Mouse (Mus musculus) lung, postnatal 10 days (tissue): ENCODE measurements around the gene Btn2a2.
A peak's percentile ranks its signal among the peaks of the same experiment; 100 is the strongest.

Experiments
- DNase-seq: peaks from one replicate; pipeline ENCODE4 v3.0.0; 2021

The Btn2a2 gene

DNA sequence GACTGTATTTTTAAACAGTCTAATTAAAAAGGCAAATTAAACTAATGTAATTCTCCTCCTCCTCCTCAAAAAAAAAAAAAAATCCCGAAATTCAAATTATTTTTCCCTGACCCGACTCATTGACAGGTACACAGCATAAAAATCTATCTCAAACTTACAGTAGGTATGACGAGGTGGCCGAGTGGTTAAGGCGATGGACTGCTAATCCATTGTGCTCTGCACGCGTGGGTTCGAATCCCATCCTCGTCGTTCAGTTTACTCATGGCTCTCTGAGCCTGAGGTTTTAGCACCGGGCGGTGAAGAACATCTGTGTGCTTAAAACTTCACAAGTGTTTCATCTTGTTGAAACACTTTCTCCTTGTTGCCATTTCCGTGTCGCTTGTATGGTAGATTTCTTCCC, 33.0 kb upstream of the Btn2a2 start:
- peak; percentile 84 for DNase-seq

DNA sequence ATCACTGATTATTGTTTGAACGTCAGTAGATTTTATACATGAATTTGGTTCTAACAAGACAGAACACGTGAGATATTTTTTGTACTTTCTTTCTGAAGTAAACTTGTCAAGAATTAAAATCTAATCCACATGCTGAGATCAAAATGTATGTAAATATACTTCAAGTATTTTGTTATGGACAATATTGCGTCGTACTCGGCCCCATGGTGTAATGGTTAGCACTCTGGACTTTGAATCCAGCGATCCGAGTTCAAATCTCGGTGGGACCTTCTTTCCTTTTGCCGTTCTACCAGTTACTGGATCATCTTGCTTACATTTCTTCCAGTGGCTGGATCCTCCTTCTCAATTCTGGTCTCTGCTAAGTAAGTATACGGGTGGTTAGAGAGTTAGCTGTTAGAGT, 30.8 kb upstream of the Btn2a2 start:
- peak; percentile 88 for DNase-seq

DNA sequence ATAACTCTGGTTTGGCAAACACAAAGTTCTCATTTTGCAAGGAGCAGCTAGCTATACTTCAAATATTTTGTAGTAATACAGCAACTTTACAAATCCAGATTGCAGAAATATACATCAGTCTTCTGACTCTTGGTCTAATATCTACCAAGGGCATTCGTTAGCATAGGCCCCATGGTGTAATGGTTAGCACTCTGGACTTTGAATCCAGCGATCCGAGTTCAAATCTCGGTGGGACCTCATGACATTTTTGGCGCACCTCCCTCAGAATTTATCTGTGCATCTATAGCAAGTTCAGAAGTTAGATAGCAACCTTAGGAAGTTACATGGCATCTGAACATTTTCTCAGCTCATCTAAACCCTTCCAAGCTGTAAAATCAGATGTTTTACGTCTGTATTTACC, 30.2 kb upstream of the Btn2a2 start:
- peak; percentile 85 for DNase-seq

DNA sequence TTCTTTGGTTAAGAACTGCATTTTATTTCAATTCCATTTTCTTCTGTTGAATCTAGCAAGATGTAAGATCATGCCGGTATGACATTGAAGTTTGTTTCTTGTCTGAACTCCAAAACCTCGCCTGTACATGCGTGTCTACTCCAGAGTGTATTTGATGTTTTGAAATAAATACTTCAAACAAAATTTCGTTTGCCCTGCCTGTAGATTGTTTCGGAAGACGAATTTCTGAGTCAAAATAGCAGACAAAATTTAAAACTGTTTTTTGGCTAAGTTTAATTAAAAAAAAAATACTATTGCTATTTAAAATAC, 29.6 kb upstream of the Btn2a2 start:
- no peak for DNase-seq

DNA sequence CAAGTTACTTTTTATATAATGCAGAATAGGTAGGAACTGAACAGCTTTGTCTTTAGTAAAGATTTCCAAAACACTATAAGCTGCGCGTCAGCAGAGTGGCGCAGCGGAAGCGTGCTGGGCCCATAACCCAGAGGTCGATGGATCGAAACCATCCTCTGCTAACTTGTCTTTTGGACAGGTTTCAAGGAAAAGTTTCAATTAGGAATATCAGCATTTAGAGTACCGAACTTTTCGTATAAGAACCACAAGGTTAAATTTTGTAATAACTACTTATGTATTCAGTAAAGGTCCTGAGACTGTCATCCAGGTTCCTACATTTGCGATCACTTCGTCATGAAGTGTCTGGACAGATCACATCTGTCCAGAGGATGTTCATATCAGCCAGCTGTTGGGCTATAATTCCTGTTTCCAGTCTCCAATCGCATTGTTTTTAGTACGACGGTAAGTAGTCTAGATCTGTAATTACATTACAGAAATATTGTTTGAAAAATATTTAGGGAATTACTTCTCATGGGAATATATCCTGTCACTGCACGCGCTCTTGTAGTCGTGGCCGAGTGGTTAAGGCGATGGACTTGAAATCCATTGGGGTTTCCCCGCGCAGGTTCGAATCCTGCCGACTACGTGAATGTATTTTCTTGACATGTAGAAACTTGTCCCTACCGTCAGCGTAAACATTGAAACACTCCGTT, 29.1 kb upstream of the Btn2a2 start:
- DNase-seq: peak; percentile 91

DNA sequence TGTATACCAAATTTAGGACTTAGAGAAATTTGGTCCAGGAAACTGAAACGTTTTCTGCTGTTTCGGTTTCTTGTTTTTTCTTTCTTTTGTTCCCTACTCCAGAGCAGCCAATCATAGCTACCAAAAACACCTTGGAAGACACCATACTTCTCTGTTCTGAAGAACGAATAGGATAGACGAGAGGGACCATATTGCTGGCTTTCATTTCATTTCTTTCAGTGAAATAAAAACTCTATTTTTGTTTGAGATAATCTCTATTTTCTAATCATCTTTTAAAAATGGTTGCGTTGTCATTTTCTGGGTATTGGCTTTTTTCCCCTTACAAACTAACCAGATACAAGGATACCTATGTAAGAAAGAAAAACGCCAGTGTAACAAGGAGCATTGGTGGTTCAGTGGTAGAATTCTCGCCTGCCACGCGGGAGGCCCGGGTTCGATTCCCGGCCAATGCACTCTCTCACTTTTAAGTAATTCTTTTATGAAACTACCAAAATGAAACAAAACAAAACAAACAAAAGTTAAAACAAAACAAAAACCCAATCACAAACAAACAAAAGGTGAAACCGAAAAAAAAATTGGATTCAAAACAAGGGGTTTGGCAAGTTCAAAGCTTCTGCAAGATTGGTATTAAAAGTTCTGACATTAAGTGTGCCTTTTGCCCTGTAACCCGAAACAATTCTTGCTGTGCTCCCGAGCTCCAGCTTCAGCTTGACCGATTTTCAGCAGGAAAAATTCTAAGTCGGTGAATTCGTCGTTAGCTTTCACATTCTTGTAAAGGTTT, 28.4 kb upstream of the Btn2a2 start:
- peak; percentile 78 for DNase-seq

DNA sequence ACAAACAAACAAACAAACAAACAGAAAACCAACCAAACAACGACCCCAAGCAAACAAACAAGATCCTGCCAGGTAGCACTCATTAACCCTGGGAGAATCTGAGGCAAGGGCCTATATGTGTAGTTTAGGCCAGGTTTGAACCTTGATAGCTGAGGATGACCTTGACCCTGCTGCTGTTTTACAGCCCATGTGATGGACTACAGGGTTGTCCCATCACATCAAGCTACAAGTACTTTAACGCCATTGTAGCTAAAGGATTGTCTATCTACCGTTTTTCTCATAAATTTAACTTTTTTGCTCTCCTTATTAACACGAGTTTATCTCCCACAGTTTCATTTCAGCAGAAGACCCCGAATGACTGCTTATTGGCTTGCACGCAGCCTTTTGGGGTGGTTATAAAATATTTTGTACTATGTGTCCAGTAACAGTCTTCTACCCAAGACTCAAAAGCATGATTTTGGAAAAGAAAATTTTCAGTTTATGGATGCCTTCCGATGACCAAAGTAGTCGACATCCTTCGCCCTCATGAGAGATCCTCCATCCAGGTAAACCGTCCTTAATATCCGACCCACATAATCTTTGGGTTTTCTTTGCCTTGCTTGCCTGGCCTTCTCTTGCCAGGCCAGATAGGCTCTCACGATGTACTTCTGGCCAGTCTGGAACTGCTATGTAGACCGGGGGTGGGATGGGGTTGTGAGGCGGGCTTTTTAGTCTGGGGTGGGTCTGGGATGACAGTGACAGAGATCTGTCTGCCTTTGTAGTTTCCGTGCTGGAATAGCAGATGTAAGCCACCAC, 27.4 kb upstream of the Btn2a2 start:
- DNase-seq: no peak

DNA sequence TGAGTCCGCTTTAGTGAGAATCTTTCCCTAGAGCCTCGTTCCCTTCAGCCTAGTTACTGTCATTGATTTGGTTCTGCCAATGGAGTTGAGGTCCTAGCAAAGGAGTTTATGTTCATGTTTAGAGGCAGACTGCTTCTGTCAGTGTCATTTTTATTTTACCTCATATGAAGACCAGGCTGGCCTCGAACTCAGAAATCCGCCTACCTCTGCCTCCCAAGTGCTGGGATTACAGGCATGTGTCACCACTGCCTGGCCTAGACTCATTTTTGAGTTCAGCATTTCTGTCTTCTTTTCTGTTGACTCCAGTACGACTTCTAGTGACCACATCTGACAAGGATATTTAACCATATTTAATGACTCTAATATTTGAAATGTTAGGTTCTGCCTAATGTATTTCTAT, 26.6 kb upstream of the Btn2a2 start:
- DNase-seq: no peak

DNA sequence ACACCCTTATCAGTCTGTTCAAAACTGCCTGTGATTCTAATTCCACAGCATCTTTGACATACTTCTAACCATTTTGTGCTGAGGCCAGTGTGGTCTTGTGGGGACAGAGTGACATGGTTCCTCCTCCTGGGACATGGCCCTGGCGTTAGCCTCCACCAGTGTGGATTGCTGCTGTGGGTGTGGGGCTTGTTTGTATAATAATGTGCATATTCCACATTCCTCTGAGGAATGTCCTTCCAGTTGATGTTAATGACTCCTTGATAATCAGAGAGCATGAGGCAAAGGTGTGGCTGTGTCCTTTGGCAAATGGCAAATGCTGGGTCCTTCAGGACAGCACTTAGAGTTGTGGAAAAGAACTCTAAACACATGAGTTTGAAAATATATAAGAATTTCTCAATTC, 24.9 kb upstream of the Btn2a2 start:
- DNase-seq: no peak

DNA sequence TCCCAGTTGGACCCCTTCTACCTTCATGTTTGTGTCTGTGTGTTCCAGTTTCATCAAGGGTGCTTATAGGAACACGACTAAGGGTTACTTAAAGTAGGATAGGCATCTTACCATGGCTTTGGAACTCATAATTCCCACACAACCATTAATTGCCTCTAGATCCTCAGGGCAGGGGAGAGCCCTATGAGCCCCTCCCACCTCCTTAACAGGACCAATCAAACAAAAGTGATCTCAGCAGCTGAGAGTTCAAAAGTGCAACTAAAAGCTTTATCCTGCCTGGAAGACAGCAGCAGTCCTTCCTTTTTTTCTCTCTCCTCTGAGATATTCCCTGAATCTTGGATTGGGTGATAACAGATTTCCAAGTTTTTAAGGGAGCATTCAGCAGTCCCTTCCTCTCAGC, 21.5 kb upstream of the Btn2a2 start:
- no peak for DNase-seq

DNA sequence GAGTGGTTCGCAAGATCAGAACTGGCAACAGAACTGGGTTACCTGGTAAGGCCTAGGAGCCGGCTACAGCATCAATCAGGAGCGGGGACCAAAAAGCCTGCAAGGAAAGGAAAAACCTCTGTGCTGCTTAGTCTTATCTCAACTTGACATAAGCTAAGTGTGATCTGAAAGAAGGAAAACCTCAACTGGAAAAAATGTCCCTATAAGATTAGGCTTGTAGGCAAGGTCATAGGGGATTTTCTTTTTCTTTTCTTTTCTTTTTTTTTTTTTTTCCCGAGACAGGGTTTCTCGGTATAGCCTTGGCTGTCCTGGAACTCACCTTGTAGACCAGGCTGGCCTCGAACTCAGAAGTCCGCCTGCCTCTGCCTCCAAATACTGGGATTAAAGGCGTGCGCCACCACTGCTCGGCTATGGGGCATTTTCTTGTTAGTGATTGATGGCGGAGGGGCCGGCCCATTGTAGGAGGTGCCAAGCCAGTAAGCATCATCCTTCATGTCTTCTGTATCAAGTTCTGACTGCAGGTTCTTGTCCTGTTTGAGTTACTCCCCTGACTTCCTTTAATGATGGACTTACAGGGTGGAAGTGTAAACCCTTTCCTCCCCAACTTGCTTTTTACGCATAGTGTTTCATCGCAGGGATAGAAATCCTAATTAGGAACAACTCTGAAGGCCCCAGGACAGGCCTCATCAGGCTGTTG, 18.3 kb upstream of the Btn2a2 start:
- DNase-seq: no peak

DNA sequence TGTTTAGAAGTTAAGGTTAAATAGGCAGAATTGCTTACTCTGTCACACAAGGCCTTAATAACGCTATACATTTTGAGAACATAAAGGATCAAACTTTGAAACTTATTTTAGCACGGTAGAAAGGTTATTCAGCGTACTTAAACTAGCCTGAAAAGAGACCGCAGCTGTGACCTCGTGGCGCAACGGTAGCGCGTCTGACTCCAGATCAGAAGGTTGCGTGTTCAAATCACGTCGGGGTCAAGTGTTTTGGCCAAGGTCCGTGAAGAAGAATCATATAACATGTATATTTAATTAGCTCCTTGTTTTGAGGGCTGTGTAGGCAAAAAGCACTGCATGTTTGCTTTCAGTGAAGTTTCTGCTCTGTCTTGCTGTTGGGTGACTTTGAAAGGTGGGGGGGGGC, 17.7 kb upstream of the Btn2a2 start:
- DNase-seq: peak; percentile 30

DNA sequence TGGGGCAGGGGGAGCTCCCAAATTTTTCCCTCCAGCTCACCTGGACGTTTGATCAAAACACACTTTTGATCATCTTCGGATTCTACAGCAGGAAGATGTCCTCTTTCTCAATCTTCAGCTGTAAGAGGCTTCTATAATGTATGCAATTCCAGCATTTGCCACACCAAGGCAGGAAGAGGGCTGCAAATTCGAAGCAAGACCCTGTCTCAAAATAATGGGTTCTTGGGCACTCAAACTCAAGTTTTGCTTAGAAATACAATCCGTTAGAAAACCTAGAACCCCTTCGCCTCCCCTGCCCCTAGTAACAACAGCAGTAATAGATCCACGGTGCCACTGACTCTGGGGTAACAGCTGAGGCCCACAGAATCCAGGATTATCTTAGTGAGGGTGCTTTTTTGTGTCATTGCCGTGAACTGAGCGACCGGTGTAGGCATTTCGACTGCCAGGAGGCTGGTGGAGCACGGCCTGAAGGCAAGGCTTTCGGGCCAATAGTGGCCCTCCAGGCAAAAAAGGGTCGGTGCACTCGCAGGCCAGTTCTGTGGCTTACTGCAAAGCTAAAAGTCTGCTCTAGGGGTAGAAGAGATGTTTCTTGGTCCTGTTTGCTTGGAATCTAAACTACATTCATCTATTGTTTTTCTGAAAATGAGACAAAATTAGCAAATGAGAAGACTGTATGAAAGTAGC, 17.1 kb upstream of the Btn2a2 start:
- no peak for DNase-seq

DNA sequence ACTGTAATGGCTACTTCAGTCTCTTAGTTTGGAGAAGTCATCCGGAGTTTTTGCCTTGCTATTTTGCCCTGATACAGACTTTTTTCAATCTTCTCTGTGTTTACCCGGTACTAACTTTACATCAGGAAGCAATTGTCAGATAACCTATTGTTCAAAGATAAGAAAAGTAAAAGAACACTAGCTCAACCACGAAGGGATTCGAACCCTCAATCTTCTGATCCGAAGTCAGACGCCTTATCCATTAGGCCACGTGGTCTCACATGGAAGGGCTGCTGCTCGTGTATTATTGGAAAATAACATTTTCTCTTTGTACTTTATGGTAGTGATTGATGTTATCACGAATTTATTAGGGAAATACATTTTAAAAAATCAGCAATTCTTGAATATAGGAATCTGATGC, 15.1 kb upstream of the Btn2a2 start:
- peak; percentile 49 for DNase-seq

DNA sequence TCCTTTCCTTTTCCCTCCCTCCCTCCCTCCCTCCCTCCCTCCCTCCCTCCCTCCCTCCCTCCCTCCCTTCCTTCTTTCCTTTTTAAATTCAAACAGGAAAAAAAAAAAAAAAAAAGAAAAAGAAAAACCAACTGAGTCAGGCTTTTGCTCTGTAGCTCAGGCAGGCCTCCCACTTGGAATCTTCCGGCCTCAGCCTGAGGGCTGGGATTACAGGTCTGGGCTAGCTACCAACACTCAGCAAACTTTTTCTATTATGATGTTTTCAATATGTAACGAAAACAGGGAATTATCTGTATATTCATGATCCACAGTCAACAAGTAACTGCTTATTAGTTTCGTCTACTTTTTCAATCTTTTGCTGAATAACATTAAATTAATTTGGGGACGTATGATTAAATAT, 14.3 kb upstream of the Btn2a2 start:
- no peak for DNase-seq

DNA sequence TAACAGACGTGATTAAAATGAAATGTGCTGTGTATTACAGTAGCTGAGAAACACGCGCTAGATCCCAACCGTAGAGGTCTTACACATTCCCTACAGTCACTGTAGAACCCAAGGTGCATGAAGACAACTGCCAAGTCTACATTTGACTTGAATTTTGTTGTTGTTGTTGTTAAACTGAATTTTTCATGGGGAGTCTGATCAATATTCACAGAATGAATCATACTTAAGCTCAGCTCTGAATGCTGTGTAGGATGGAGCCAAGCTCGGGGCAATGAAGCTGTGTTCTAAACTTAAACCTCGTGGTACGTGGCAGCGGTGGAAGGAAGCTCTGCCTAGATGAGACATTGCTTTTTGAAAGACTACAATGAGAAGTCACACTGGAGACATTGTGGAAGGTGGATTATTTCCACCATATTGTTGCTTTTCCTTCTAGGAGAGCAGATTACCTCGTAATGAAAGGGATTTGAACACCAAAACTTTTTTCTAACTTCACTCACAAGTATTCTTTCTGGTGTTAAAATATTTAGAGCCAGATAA, 13.4 kb upstream of the Btn2a2 start:
- DNase-seq: no peak

DNA sequence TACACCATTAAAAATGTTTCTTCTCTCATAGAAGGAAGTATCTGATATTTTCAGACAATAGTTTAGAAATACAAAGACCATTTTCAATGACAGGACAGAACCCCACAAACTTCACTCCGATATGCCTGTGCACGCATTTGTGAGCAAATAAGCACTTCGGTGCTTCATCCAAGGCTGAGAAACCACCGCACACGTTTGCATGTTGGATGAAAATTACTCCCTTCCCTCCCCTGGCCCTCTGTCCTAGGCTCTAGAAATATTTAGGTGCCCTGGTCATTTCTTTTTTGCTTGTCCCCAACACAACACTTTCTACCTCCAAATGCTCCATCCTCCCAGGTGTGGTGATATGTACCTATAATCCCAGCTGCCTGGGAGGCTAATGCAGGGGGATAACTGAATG, 12.9 kb upstream of the Btn2a2 start:
- DNase-seq: no peak

DNA sequence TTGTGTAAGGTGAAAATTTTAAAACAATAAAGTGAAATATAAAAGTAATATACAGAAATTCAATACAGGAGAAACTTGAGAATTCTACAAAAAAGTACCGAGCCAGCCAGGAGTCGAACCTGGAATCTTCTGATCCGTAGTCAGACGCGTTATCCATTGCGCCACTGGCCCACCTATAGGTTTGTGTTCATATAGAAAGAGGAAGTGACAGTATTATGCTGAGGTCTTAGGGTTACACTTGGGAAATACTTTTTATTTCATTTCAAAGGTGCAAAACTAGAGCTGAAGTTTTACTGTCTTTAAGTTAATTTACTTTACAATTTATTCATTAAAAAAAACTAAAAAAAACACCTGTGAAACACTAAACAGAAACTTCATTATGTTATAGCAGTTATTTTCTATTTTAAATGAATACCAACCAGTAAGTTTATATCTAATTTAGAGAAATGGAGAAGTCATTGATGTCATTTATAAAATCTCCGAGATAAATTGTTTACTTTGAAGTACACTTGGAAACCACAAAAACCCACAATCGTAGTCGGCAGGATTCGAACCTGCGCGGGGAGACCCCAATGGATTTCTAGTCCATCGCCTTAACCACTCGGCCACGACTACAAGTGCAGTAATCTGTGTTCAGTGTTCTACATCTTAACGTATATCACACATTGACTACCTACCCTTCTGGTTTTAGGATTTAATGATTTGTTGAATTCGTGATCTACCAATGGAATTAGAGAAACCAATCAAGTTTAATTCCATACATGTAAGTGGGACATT, 12.0 kb upstream of the Btn2a2 start:
- peak; percentile 41 for DNase-seq

DNA sequence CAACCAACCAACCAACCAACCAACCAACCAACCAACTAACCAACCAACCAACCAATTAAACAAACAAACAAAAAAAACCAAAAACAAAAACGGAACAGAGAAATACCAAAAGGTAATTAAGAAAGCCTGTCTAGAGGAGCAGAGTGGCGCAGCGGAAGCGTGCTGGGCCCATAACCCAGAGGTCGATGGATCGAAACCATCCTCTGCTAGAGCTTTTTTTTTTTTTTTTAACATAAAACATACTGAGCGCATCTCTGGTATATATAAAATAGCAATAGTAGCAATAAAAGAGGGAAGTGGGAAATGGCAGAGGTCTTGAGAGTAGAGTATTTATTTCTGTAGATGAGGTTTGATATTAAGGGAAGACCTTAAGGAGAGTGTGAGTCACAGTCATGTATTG, 11.3 kb upstream of the Btn2a2 start:
- no peak for DNase-seq

DNA sequence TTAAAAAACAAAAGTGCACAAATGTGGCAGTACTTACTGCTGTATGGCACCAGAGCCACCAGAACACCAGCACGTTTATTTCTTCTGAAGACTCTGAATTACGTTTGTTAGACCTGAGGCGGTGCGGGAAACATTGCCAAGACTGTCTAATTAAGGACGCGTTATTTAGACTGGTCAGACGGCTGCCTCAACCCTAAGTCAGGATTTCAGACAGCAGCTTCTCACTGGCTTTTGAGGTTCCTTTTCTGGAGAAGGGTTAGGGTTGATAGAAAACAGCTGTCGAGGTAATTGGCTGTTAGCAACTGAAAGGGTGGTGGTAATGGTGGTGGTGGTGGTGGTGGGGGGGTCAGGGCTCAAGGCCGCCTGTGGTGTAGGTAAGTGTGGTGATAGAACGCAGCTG, 10.0 kb upstream of the Btn2a2 start:
- peak; percentile 26 for DNase-seq

DNA sequence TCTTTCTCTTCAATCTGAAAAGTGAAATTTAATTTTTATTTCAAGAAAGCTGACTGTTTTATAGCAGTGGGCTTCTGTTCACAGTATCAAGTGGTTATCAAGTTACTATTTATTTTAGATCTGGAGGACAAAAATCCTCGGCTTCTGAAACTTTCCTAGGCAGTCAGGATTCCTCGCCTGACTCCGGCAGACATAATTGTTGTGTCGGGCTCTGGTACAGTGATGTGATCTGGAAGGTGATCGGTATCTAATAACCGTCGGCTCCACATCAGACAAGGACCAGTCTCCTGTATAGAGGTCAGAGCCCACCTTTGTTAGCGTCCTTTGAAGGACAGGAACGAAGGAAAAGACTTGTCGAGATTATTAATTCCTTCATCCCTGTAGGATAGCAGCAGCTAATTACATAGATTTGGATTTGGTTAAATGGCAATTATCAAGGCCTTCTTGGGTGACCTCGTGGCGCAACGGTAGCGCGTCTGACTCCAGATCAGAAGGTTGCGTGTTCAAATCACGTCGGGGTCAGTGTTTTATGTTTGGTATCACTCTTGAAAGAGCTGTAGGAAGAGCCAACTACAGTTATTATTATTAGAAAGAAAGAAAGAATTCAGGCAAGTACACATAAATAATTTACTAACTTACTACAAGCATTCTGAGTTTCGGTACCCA, 9.1 kb upstream of the Btn2a2 start:
- no peak for DNase-seq
